Mouse (Mus musculus) central nervous system, embryonic 11.5 days (tissue): ENCODE data around the gene Efcab3. TPM values are rescaled to one million over a fixed set of nuclear protein-coding genes. Genes with fewer than 3 reads are reported as not detected.

Source experiments
- polyA plus RNA-seq: library from polyadenylated mRNA; depleted of rRNA; stranded (reverse); fragments of >200 nt; gene quantifications from 2 replicates; pipeline ENCODE4 v1.2.3, GENCODE M21; 2012; rRNA removed

The Efcab3 gene
- polyA plus RNA-seq: not detected in 2 replicates

GRCm38 (mm10) chr11:105063292-105063691 lies at the start of gene Efcab3:
TSS of gene Efcab3 (plus strand) at chr11:105063592.

DNA sequence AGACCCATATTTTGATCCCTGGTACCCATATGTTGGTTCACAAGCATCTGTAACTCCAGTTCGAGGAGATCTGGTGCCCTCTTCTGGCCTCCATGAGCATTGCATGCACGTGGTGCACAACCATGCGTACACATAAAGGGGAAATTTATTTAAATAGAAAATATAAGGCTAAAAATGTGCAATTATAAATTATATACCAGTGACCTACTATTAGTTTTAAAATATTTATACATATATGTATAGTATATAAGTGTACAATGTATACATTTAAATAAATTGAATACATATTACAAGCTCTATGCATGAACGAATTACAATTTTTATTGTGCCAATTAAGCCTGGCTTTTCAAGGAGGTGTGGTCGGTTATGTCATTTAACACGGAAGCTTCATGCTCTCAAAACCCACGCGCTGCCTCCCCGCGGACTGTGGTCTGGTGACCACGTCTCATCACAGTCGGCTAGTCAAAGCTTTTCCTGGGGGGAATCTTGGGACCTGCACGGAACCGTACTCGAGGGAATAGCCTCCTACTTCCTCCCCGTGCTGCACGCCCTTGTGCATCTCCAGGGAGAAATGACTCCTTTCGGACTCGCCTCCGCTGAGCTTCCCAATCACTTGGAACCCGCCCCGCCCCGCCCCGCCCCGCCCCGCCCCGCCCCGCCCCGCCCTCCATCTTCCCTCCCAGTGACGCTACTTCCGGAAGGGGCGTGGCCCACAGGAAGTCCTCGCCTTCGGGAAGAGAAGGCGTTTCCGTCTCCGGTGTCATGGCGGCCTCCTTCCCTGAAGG lies 62.5 kb downstream of the Efcab3 start, which contains the start of gene Mettl2:
Gene Mettl2 (plus strand): TSS at position 691 of the 785 bp plus-strand sequence.

DNA sequence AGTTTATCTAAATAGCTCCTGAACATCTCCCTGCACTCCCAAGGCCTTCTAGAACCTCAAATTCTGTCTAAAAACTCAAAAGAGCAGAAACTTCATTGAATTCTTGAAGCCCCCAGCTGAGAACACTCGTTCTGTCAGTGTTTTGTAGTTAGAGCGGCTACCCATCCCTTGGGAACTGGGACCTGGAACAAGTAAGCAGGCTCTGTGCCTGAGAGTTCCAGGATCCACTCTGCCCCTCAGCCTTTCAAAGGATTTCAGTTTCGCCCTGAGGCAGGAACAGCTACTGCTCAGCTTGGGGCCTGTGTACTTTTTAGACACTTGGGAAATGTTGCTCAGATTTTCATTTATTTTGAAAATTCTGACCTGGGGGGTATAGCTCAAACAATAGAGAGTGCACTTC lies 83.2 kb downstream of the Efcab3 start, which contains the start of gene Gm10842:
Gene Gm10842 (plus strand): TSS at position 301 of the 400 bp plus-strand sequence.

Other genes starting within 250 kb of the Efcab3 start
- gene Mettl2, start 62.8 kb downstream of the Efcab3 start, polyA plus RNA-seq: 38.9 and 44.9 TPM in 2 replicates
- not detected in 2 replicates for gene Gm10842, start 83.3 kb downstream of the Efcab3 start, polyA plus RNA-seq
- 40.8 and 56.7 TPM in 2 replicates for gene Tlk2, start 115.2 kb downstream of the Efcab3 start, polyA plus RNA-seq
- 34.5 and 43.1 TPM in 2 replicates for gene Mrc2, start 229.1 kb downstream of the Efcab3 start, polyA plus RNA-seq